Mouse (Mus musculus) liver, embryonic 14.5 days (tissue): Measurements from ENCODE around the gene Syn2. TPM values are rescaled to one million over a fixed set of nuclear protein-coding genes. Genes with fewer than 3 reads are reported as not detected.

ENCODE experiments used
- ATAC-seq: fragments of 200-750 bp; cut with Nextera tagmentation; 2 replicates; pipeline ENCODE4 v1.8.0; 2017; ENCODE audit warnings: moderate number of reproducible peaks, mild to moderate bottlenecking, moderate library complexity; ENCODE audit not compliant: insufficient read depth
- DNase-seq, 3 experiments: peaks; one replicate each; pipeline ENCODE4 v3.0.0-alpha.2; 2012 to 2013; ENCODE audit warnings: low read depth in 3 of 3, low spot score in 3 of 3
- H3K27ac ChIP-seq: fragments of 300-500 bp; sonication (generic); 2 replicates; pipeline ENCODE4 v1.5.1; 2014; ENCODE audit warnings: moderate library complexity, mild to moderate bottlenecking, control low read depth, inconsistent platforms
- H3K27me3 ChIP-seq: fragments of 300-500 bp; sonication (generic); 2 replicates; pipeline ENCODE4 v1.6.1; 2014; ENCODE audit warnings: mild to moderate bottlenecking, low read length, moderate library complexity; ENCODE audit not compliant: control insufficient read depth, insufficient read depth
- H3K36me3 ChIP-seq: fragments of 300-500 bp; sonication (generic); replicated peaks from 2 replicates; pipeline ENCODE4 v1.6.1; 2014; ENCODE audit warnings: low read depth; ENCODE audit not compliant: control insufficient read depth, insufficient read depth
- H3K4me1 ChIP-seq, 2 experiments: fragments of 200-500 bp in 1 of 2; fragments of 300-500 bp in 1 of 2; sonication (generic) in 1 of 2; replicated peaks; 2 replicates each; pipeline ENCODE4 v1.6.1; 2012 to 2014; ENCODE audit warnings: antibody characterized with exemption in 1 of 2, inconsistent platforms in 1 of 2, low read length in 1 of 2; ENCODE audit not compliant: control insufficient read depth in 2 of 2, insufficient read depth in 2 of 2
- H3K4me2 ChIP-seq: fragments of 300-500 bp; sonication (generic); 2 replicates; pipeline ENCODE4 v1.6.1; 2014; ENCODE audit warnings: low read depth, mild to moderate bottlenecking, control low read depth, moderate library complexity
- H3K4me3 ChIP-seq, 2 experiments: fragments of 200-500 bp in 1 of 2; fragments of 300-500 bp in 1 of 2; sonication (generic) in 1 of 2; 2 replicates each; pipeline ENCODE4 v1.5.1; 2012 to 2014; ENCODE audit warnings: low read depth in 2 of 2, low read length in 2 of 2, mild to moderate bottlenecking in 2 of 2, control low read depth in 1 of 2, inconsistent platforms in 1 of 2, moderate library complexity in 1 of 2; ENCODE audit not compliant: insufficient read depth in 1 of 2
- H3K9ac ChIP-seq: fragments of 300-500 bp; sonication (generic); replicated peaks from 2 replicates; pipeline ENCODE4 v1.6.1; 2014; ENCODE audit warnings: mild to moderate bottlenecking, control low read depth, moderate library complexity
- H3K9me3 ChIP-seq: fragments of 300-500 bp; sonication (generic); 2 replicates; pipeline ENCODE4 v1.6.1; 2016; ENCODE audit warnings: low read length, mixed read lengths; ENCODE audit not compliant: control insufficient read depth
- CTCF ChIP-seq: IDR thresholded peaks from 2 replicates; pipeline ENCODE4 v1.5.1; 2016; ENCODE audit warnings: antibody characterized with exemption, low read depth, control low read depth
- EP300 ChIP-seq: IDR thresholded peaks from 2 replicates; pipeline ENCODE4 v1.6.1; 2016; ENCODE audit warnings: antibody characterized with exemption, low read depth
- WGBS: fragments of 180-500 bp; shearing (Covaris S2); extraction: QIAGEN DNeasy Blood & Tissue Kit; methylation state at CpG from one replicate; pipeline ENCODE4 v1.1.7; 2014; ENCODE audit not compliant: insufficient replicate concordance; 5-methylcytosine and 5-hydroxymethylcytosine counted together
- polyA plus RNA-seq, 2 experiments: library from polyadenylated mRNA; depleted of rRNA in 1 of 2; stranded (reverse) in 1 of 2; unstranded in 1 of 2; fragments of >200 nt; fragmentation: Nextera tagmentation in 1 of 2; extraction: Ambion mirVana in 1 of 2; gene quantifications; 2 replicates each; pipeline versions ENCODE4 v1.2.1 to v1.2.3; 2012 to 2014

The Syn2 gene
- polyA plus RNA-seq, 2 experiments = 0.04 TPM

DNA sequence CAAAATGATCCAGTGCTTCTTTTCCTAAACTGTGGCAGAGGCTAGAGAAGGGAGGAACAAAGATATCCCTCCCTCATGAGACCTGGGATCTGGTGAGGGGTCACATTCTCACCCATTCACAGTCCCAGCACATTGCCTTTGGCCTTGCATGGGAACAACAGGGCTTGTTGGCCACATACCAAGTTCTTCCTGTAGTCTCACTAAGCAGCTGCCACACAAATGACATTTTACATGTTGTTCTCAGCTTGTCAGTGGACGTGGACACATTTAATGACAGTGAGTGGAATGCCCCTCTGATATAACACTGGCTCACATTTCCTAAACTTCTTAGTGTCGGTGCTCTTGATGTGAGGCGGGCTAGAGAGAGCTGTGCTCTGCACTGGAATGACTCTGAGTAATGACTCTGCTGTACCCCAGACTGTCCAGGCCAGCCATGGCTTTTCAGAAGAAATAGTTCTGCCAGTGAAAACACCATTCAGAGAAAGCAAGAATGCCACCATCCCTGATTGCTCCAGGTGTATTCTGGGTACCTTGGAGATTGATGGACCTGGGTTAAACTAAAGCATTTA, 106.5 kb downstream of the Syn2 start:
- no peak overlapping the region for H3K4me2 ChIP-seq
- 60% methylated on average over 3 of the region's 3 CpGs for WGBS
- no peak overlapping the region for H3K27ac ChIP-seq
- ATAC-seq (no peak), DNase-seq (no peak)
- H3K27me3 ChIP-seq = no peaks in the 10 kb centered on the region
- no peaks in the 10 kb centered on the region for H3K36me3 ChIP-seq
- no peak for TF ChIP-seq EP300
- no peak for TF ChIP-seq CTCF
- no peaks in the 10 kb centered on the region for H3K9me3 ChIP-seq
- H3K9ac ChIP-seq = no peak overlapping the region
- no peaks in the 10 kb centered on the region for H3K4me1 ChIP-seq
- H3K4me3 ChIP-seq = no peak overlapping the region

DNA sequence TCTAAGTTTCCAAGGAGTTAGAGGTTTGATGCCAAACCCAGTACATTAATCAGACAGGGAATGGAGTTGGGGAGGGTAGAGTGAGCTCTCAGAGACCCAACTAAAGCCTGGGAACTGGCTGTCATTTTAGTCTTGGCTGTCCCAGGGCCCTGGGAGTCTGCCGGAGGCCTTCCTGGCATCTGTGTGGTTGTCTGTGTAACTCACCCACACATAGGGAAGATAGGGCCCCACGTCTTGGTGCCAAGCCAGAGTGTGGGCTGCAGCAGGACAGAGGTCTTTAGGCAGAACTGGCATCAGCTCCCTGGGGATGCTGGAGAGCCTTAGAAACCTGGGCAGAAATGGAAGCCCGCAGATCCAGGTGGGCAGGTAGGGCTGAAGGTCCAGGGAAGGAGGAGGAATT, 107.2 kb downstream of the Syn2 start:
- no peak overlapping the region for H3K4me3 ChIP-seq
- H3K36me3 ChIP-seq = no peaks in the 10 kb centered on the region
- no peak overlapping the region for H3K27ac ChIP-seq
- no peak overlapping the region for H3K9ac ChIP-seq
- TF ChIP-seq EP300 = no peak
- no peak for TF ChIP-seq CTCF
- WGBS = 71% methylated on average over 3 of the region's 3 CpGs
- H3K9me3 ChIP-seq = no peaks in the 10 kb centered on the region
- DNase-seq (no peak), ATAC-seq (no peak)
- no peaks in the 10 kb centered on the region for H3K4me1 ChIP-seq
- no peak overlapping the region for H3K4me2 ChIP-seq
- H3K27me3 ChIP-seq = no peaks in the 10 kb centered on the region

DNA sequence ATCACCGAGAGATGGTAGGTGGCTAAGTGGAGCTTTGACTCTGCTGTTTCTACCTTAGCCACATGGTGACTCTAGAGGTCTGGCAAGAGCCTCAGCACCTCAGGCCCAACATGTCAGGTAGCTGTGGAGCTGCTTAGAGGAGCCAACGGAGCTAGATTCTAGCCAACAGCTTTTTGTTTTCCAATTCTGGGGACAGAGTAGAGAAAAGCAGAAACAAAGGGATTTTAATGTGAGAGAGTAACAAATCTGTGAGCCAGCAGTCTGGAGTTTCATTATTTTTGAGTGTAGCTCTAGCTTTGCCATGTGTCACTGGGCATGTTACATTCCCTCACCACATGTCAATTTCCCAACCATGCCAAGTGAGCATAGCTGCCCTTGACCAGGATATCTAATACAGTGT, 109.5 kb downstream of the Syn2 start:
- Histone ChIP-seq H3K9me3 (no peaks in the 10 kb centered on the region), H3K27me3 (no peaks in the 10 kb centered on the region), H3K4me3 (no peak overlapping the region), H3K27ac (no peak overlapping the region), H3K36me3 (no peaks in the 10 kb centered on the region), H3K9ac (no peak overlapping the region), H3K4me2 (no peak overlapping the region), H3K4me1 (no peaks in the 10 kb centered on the region)
- no peak for ATAC-seq
- TF ChIP-seq CTCF (no peak), EP300 (no peak)
- DNase-seq = no peak
- 47% methylated on average over 2 of the region's 2 CpGs for WGBS

DNA sequence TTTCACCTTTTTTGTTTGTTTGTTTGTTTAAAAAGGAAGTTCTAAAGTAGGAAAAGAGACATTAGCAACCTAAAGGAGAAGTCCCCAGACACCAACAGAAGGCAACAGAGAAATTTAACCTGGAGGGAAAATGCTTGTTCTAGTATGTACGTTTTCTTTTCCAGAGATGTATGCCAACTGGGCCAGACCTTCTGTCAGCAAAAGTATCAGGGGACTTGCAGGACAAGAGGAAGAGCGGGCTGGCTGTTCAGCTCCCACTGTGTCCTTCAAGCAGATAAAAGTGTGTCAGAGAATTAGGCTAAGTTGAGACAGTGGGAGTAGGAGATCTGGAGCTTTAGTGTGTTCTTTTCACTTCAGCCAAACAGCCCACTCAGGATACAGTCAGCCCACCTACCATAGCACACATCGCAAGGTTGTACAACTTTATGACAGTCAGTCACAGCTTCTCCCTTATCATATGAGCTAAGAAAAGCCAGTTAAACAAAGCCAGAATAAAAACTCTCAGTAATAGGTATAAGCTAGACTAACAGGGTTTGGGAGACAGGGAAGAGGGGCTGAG, 110.9 kb downstream of the Syn2 start:
- Histone ChIP-seq H3K36me3 (no peaks in the 10 kb centered on the region), H3K4me3 (no peak overlapping the region), H3K4me2 (no peak overlapping the region), H3K27ac (no peak overlapping the region), H3K27me3 (no peaks in the 10 kb centered on the region), H3K9ac (no peak overlapping the region), H3K9me3 (no peaks in the 10 kb centered on the region), H3K4me1 (no peaks in the 10 kb centered on the region)
- DNase-seq = no peak
- no peak for TF ChIP-seq EP300
- no peak for TF ChIP-seq CTCF
- WGBS = 67% methylated on average over 3 of the region's 3 CpGs
- ATAC-seq = no peak

DNA sequence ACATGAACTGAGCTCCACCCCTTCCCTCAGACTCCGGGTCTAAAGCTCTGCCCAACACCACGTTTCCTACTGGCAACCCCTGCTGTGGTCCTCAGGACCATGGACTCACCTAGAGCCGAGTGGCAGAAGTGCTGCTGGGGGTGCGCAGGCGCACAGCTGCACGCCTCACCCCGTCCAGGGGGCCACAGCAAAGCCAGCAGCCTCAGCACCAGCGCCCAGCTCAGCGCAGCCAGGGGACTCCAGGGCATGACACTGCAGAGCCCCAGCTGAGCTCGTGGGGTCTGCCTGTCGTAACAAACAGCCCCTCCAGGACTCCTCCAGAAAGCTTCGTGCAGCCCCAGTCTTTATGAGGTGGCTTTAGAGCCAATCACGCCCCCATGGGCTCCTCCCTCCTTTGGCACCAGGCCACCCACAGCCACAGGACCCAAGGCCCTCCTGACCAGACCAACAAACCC, 116.9 kb downstream of the Syn2 start:
- no peak overlapping the region for H3K9ac ChIP-seq
- WGBS = 13% methylated on average over 13 of the region's 13 CpGs
- H3K9me3 ChIP-seq = no peaks in the 10 kb centered on the region
- H3K4me2 ChIP-seq = no peak overlapping the region
- H3K36me3 ChIP-seq = no peaks in the 10 kb centered on the region
- H3K27ac ChIP-seq = no peak overlapping the region
- ATAC-seq (no peak), DNase-seq (no peak)
- TF ChIP-seq CTCF (no peak), EP300 (no peak)
- no peak overlapping the region for H3K4me3 ChIP-seq
- H3K4me1 ChIP-seq = no peaks in the 10 kb centered on the region
- H3K27me3 ChIP-seq = no peaks in the 10 kb centered on the region
